Mouse (Mus musculus) testis, adult 2 months (tissue): ENCODE results near the gene Klhl10.

Experiments used
- CTCF ChIP-seq: fragments of 200-500 bp; IDR thresholded peaks from 2 replicates; pipeline ENCODE4 v1.5.1; 2012; ENCODE audit warnings: low read depth, mild to moderate bottlenecking, inconsistent platforms, low read length, moderate library complexity; ENCODE audit not compliant: control insufficient read depth, insufficient read depth, insufficient replicate concordance
- POLR2A ChIP-seq: fragments of 200-500 bp; IDR thresholded peaks from 2 replicates; pipeline ENCODE4 v1.6.1; 2012; ENCODE audit warnings: low read depth, mild to moderate bottlenecking, inconsistent platforms, low read length, moderate library complexity; ENCODE audit not compliant: control insufficient read depth

DNA sequence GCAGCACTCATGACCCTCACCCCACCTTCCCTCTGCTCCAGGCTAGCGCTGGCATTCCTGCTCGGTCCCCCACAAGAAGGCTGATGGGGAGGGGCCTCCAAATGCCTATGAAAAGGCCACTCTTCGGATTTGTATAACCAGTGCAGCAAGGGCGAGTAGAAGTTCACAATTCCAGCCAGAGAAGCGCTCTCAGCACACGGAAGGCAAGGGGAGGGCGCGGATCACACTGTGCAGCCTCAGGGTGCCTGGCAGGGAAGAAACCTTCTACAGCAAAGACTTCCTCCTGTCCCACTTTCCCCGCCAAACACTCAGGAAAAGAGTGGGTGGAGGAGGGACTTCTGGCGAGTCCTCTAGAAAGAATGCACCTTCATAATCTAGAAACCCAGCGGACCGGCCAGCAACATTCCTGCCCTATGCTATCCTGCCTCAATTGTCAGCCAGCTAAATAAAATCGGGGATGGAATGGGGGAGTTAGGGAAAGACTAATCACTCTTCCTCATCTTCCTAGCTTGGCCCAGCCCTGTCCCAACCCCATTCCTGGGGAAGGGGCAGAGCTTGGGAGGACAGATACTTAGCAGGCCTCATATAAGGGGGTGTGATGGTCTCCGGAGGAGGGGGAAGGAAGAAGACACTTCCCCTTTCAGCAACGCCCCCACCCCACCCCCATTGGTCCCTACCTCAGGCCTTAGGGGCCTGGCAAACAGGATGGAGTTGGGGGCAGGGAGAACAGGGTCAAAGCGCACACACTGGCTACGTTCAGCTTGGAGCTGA is 45.7 kb upstream of the Klhl10 start:
- 0 out of 2 replicates have a peak, but pooled peaks have one; percentile 9 for TF ChIP-seq POLR2A
- no peak for TF ChIP-seq CTCF
